Mouse (Mus musculus) lung, postnatal 0 days (tissue): Measurements from ENCODE around the gene Gbf1.

Experiments
- CTCF ChIP-seq: IDR thresholded peaks from 2 replicates; pipeline ENCODE4 v1.5.1; 2016; ENCODE audit warnings: antibody characterized with exemption, mild to moderate bottlenecking
- EP300 ChIP-seq: IDR thresholded peaks from 2 replicates; pipeline ENCODE4 v1.6.1; 2016; ENCODE audit warnings: antibody characterized with exemption, mild to moderate bottlenecking, control low read depth

GRCm38 (mm10) chr19:46314151-46314601 is 161.9 kb downstream of the Gbf1 start:
- no peak for TF ChIP-seq CTCF
- no peak for TF ChIP-seq EP300
